Mouse (Mus musculus) neural tube, embryonic 12.5 days (tissue): ENCODE measurements around the gene Ak2. TPM values are rescaled to one million over a fixed set of nuclear protein-coding genes. Genes with fewer than 3 reads are reported as not detected.
A peak's percentile ranks its signal among the peaks of the same experiment; 100 is the strongest.

ENCODE experiments used
- ATAC-seq: fragments of 200-750 bp; cut with Nextera tagmentation; 2 replicates; pipeline ENCODE4 v1.8.0; 2017; ENCODE audit warnings: low read depth, mild to moderate bottlenecking, moderate TSS enrichment, moderate library complexity; ENCODE audit not compliant: low FRiP score
- H3K27ac ChIP-seq: fragments of 300-500 bp; sonication (generic); 2 replicates; pipeline ENCODE4 v1.5.1; 2016
- H3K27me3 ChIP-seq: fragments of 300-500 bp; sonication (generic); replicated peaks from 2 replicates; pipeline ENCODE4 v1.6.1; 2016; ENCODE audit warnings: mild to moderate bottlenecking
- H3K36me3 ChIP-seq: fragments of 300-500 bp; sonication (generic); 2 replicates; pipeline ENCODE4 v1.6.1; 2016; ENCODE audit warnings: mild to moderate bottlenecking
- H3K4me1 ChIP-seq: fragments of 300-500 bp; sonication (generic); 2 replicates; pipeline ENCODE4 v1.6.1; 2016
- H3K4me2 ChIP-seq: fragments of 300-500 bp; sonication (generic); replicated peaks from 2 replicates; pipeline ENCODE4 v1.6.1; 2016; ENCODE audit warnings: mild to moderate bottlenecking
- H3K4me3 ChIP-seq: fragments of 300-500 bp; sonication (generic); 2 replicates; pipeline ENCODE4 v1.5.1; 2016
- H3K9ac ChIP-seq: fragments of 300-500 bp; sonication (generic); 2 replicates; pipeline ENCODE4 v1.6.1; 2016; ENCODE audit warnings: mild to moderate bottlenecking
- H3K9me3 ChIP-seq: fragments of 300-500 bp; sonication (generic); 2 replicates; pipeline ENCODE4 v1.6.1; 2016; ENCODE audit warnings: mild to moderate bottlenecking
- WGBS: fragments of 180-500 bp; shearing (Covaris S2); methylation state at CpG from one replicate; pipeline ENCODE4 v1.1.7; 2016; 5-methylcytosine and 5-hydroxymethylcytosine counted together
- polyA plus RNA-seq: library from polyadenylated mRNA; unstranded; fragments of >200 nt; fragmentation: Nextera tagmentation; extraction: Ambion mirVana; gene quantifications from 2 replicates; pipeline ENCODE4 v1.2.1, GENCODE M21; 2016

Ak2 gene
- polyA plus RNA-seq, 1 experiment from 2014 or later = 124 TPM

DNA sequence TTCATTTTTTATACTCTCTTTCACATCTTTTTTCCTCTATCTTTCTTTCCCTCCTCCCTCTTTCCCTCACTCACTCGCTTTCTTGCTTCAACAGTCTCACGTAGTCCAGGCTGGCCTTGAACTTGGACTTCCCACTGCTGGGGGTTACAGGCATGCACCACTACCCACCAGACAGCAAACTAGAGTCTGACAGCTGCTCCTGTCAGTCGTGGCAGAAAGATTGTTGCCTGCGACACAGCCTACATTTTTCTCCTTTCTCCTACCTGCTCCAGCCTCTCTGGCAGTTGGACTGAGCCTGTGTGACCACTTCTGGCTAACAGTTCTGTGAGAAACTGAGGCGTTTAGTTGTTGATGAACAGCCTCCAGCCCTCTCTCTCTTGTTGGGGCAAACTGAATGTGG is 63.8 kb downstream of the Ak2 start:
- no peaks in the 10 kb centered on the region for H3K9me3 ChIP-seq
- no peak for ATAC-seq
- H3K4me3 ChIP-seq = no peak overlapping the region
- H3K36me3 ChIP-seq = no peaks in the 10 kb centered on the region
- H3K4me2 ChIP-seq = no peak overlapping the region
- 90% methylated on average over 5 of the region's 5 CpGs for WGBS
- H3K27me3 ChIP-seq = 0 out of 2 replicates have a peak, but pooled peaks cover 9% of the 10 kb centered on the region
- H3K4me1 ChIP-seq = peaks cover 13% of the 10 kb centered on the region
- H3K27ac ChIP-seq = no peak overlapping the region
- no peak overlapping the region for H3K9ac ChIP-seq

DNA sequence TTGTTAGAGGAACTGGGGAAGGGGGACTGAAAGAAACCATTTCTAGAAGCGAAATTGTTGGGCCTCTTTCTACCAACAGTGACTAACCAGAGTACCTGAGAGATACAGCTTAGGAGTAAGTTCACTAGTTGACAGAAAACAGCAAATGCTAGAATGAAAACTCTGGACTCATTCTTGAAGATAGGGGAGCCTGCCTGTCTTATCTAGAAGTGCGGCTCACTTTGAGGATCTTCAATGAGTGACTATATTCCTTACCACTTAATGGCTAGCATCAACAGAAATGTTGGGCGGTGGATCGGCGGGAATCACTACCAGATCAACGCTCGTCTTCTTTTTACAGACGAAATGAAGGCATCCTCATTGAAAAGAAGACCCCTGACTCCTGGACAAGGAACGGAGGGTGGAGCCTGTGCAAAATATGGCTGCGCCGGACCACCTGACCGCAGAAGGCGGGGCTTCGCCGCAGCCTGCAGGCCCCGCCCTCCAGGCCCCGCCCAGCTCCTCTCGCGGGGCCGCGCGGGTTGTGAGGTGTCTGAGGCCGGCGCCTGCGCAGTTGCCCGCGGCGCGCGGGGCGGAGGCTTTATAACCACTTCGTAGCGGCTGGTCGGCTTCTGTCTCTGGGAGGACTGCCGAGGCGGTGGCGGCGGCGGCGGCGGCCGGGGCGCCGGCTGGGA is 65.9 kb downstream of the Ak2 start:
- Histone ChIP-seq H3K4me3 (peak overlapping the region; percentile 94), H3K4me2 (peak overlapping the region; percentile 88), H3K4me1 (peaks cover 13% of the 10 kb centered on the region), H3K9ac (peak overlapping the region; percentile 98), H3K36me3 (no peaks in the 10 kb centered on the region), H3K27me3 (no peaks in the 10 kb centered on the region), H3K27ac (peak overlapping the region; percentile 86), H3K9me3 (no peaks in the 10 kb centered on the region)
- 4% methylated on average over 42 of the region's 44 CpGs for WGBS
- peak; percentile 94 for ATAC-seq

DNA sequence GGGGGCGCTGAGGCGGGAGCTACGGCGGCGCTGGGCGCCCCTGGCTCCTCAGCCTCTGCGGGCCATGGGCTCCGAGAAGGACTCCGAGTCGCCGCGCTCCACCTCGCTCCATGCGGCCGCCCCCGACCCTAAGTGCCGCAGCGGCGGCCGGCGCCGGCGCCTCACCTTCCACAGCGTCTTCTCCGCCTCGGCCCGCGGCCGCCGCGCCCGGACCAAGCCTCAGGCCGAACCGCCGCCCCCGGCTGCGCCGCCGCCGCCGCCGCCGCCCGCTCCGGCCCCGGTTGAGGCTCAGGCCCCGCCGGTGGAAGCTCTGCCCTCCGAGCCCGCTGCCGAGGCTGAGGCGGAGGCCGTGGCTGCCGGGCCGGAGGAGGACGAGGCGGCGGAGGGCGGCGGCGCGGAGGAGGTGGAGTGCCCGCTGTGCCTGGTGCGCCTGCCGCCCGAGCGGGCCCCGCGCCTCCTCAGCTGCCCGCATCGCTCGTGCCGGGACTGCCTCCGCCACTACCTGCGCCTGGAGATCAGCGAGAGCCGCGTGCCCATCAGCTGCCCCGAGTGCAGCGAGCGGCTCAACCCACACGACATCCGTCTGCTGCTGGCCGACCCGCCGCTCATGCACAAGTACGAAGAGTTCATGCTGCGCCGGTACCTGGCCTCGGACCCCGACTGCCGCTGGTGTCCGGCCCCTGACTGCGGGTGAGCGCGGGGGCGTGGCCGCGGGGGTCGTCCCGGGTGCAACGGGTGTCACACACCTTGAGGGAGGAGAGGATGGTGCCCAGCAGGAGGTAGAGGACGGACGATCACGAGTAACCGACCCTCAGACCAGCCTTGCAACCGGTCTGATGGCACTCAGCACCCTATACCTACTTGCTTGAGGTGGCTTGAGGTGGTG is 66.7 kb downstream of the Ak2 start, which contains the start of gene Rnf19b:
Rnf19b (plus strand) TSS at position 65 of the 886 bp plus-strand sequence.
- H3K36me3 ChIP-seq = no peaks in the 10 kb centered on the region
- H3K27me3 ChIP-seq = no peaks in the 10 kb centered on the region
- peak within 1 kb of the TSS; percentile 86 for H3K27ac ChIP-seq
- under 1% methylated on average over 73 of the region's 107 CpGs for WGBS
- H3K4me1 ChIP-seq = peaks cover 13% of the 10 kb centered on the region
- H3K9me3 ChIP-seq = no peaks in the 10 kb centered on the region
- H3K4me3 ChIP-seq = peak within 1 kb of the TSS; percentile 94
- ATAC-seq = peak; percentile 45
- peak within 1 kb of the TSS; percentile 88 for H3K4me2 ChIP-seq
- H3K9ac ChIP-seq = peak within 1 kb of the TSS; percentile 98

DNA sequence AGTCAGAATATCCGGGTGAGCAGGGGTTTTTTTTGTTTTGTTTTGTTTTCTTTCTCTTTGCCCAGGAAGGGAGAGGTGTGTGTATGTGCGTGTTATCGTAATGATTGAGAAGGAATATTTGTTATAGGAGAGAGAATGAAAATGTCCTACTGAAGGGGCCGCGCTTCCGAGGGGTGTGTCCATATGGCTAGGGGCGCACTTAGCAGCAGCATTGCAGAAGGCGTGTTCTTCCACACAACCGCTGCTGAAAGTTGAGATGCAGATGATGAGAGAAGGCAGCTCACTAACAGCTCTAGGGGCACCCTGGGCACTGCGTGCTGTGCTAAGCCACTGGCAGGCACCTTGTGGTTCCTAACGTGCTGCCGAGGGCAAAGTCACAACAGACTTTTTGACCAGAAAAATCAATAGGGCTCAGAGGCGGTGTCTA is 67.4 kb downstream of the Ak2 start:
- peak overlapping the region; percentile 94 for H3K4me3 ChIP-seq
- 3% methylated on average over 13 of the region's 13 CpGs for WGBS
- H3K4me1 ChIP-seq = peaks cover 13% of the 10 kb centered on the region
- H3K27me3 ChIP-seq = no peaks in the 10 kb centered on the region
- no peaks in the 10 kb centered on the region for H3K9me3 ChIP-seq
- peak overlapping the region; percentile 88 for H3K4me2 ChIP-seq
- no peak for ATAC-seq
- H3K36me3 ChIP-seq = no peaks in the 10 kb centered on the region
- H3K27ac ChIP-seq = no peak overlapping the region
- H3K9ac ChIP-seq = peak overlapping the region; percentile 98

DNA sequence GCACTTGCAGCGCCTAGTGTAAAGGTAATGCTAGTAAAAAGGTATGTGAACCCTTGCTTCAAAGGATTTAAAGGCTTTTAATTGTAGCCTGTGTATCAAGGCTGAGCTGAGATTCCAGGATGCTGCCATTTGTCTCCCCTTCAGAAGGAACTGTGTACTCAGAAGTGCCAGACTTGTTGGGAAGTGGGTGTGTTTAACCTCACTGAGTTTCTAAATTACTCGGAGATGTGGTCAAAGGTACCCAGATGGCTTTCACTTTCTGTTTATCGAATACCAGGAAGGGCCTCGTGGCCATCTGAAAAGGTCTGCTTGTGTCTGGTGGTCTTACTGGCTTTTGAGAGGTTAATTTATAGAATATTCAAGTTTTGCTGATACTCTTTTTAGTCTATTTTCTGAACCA is 68.2 kb downstream of the Ak2 start:
- H3K4me3 ChIP-seq = peak overlapping the region; percentile 94
- H3K36me3 ChIP-seq = no peaks in the 10 kb centered on the region
- no peaks in the 10 kb centered on the region for H3K9me3 ChIP-seq
- ATAC-seq = no peak
- no peak overlapping the region for H3K27ac ChIP-seq
- no peaks in the 10 kb centered on the region for H3K27me3 ChIP-seq
- no peak overlapping the region for H3K9ac ChIP-seq
- H3K4me2 ChIP-seq = peak overlapping the region; percentile 88
- H3K4me1 ChIP-seq = peaks cover 13% of the 10 kb centered on the region
- WGBS = 56% methylated on average over 4 of the region's 4 CpGs

Other genes starting within 250 kb of the Ak2 start
- gene A3galt2, start 236.6 kb upstream of the Ak2 start, polyA plus RNA-seq = 0.46 and 0.54 TPM in 2 replicates
- 45.5 and 51.3 TPM in 2 replicates for gene Zfp362, start 185.9 kb upstream of the Ak2 start, polyA plus RNA-seq
- gene Trim62, start 108.4 kb upstream of the Ak2 start, polyA plus RNA-seq = 25.2 and 30.6 TPM in 2 replicates
- 14.4 and 17.5 TPM in 2 replicates for gene Azin2, start 29.5 kb upstream of the Ak2 start, polyA plus RNA-seq
- gene Rnf19b, start 66.3 kb downstream of the Ak2 start, polyA plus RNA-seq = 17.2 and 17.3 TPM in 2 replicates
- gene Tmem54, start 113.6 kb downstream of the Ak2 start, polyA plus RNA-seq = 0.68 and 0.79 TPM in 2 replicates
- 19.8 and 21.3 TPM in 2 replicates for gene Hpca, start 130.1 kb downstream of the Ak2 start, polyA plus RNA-seq
- 21.7 and 21.8 TPM in 2 replicates for gene Fndc5, start 145.0 kb downstream of the Ak2 start, polyA plus RNA-seq
- 20.5 and 21.6 TPM in 2 replicates for gene S100pbp, start 197.8 kb downstream of the Ak2 start, polyA plus RNA-seq
- 103 and 111 TPM in 2 replicates for gene Yars, start 197.8 kb downstream of the Ak2 start, polyA plus RNA-seq